Mouse (Mus musculus): ENCODE data around the gene Hmg20b. TPM values are rescaled to one million over a fixed set of nuclear protein-coding genes. Genes with fewer than 3 reads are reported as not detected.
A peak's percentile ranks its signal among the peaks of the same experiment; 100 is the strongest.

Gene Hmg20b
- polyA plus RNA-seq, 1 experiment from 2014 or later = 92.5 TPM

DNA sequence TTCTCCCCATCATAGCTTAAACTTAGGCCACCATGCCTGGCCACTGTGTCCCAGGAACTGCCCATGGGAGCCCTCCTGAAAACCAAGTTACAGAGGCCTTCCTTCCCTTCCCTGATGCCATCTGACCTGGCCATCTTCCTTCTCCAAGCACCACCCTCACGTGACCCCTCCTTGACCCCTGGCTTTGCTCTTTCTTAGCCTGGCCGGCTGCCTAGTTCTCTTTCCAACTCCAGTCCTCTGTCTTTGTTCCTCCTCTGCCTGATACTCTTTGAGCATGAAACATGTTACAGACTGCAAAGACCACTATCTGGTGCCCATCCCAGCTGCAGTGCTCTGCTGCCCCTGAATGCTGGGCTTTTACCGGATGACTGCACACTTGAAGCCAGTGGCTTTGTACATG is 39.1 kb upstream of the Hmg20b start:
- peaks cover 27% of the 10 kb centered on the region for H3K36me3 ChIP-seq
- H3K9me3 ChIP-seq = no peaks in the 10 kb centered on the region
- H3K27me3 ChIP-seq = no peaks in the 10 kb centered on the region
- peak overlapping the region; percentile 15; the same call in 1 of the 2 replicates for H3K9ac ChIP-seq
- whole genome bisulfite sequencing = 47% methylated on average over 3 of the region's 3 CpGs
- H3K27ac ChIP-seq = peak overlapping the region; percentile 9; the same call in 1 of the 2 replicates
- ATAC-seq (ENCODE audit: borderline replicate concordance, extremely low read depth, low FRiP score, low TSS enrichment) = no peak
- no peak overlapping the region for H3K4me3 ChIP-seq
- H3K4me1 ChIP-seq = peaks cover 43% of the 10 kb centered on the region
- H3K4me2 ChIP-seq = no peak overlapping the region

DNA sequence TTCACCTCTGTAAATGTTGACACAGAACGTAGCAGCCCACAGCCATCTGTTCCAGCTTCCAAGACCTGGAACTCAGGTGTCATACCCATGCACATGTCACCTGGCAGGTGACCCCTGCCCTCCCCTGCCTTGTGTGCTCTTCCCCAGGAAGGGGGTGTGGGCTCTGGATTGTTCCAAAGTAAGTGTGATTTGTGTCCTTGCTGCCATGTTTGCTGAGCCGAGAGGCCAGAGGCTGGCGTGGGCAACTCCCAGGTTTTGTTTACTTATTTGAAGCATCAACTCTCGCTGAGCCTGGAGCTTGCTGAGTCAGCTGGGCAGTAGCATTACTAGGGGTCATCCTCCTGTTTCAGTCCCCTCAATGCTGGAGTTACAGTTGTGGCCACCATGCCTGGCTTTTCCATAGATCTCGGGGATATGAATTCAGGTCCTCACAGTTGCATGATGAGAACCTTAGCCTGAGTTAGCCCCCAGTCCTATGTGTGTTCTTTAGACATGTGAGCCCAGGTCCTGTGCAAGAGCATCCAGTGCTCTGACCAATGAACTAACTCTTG is 38.3 kb upstream of the Hmg20b start, which contains the start of gene Gm48552:
Gene Gm48552 (plus strand): TSS at position 501 of the 551 bp plus-strand sequence.
- Histone ChIP-seq H3K27me3 (no peaks in the 10 kb centered on the region), H3K36me3 (peaks cover 27% of the 10 kb centered on the region), H3K4me1 (peaks cover 37% of the 10 kb centered on the region), H3K4me3 (no peak within 1 kb of the TSS), H3K9ac (peak within 1 kb of the TSS; percentile 15; the same call in 1 of the 2 replicates), H3K27ac (peak within 1 kb of the TSS; percentile 9; the same call in 1 of the 2 replicates), H3K4me2 (no peak within 1 kb of the TSS), H3K9me3 (no peaks in the 10 kb centered on the region)
- no peak for ATAC-seq (ENCODE audit: borderline replicate concordance, extremely low read depth, low FRiP score, low TSS enrichment)
- 44% methylated on average over 5 of the region's 5 CpGs for WGBS

DNA sequence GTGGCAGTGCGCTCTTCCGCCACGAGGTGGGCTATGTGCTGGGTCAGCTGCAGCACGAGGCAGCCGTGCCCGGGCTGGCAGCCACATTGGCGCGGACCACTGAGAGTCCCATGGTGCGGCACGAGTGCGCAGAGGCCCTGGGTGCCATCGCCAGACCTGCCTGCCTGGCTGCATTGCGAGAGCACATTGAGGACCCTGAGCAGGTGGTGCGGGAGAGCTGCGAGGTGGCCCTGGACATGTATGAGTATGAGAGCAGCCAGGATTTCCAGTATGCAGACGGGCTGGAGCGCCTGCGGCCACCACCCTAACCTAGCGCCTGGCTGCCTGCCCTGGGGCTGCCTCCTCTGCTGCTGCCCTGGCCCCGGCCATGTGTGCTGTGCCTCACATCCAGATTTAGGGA is 37.4 kb upstream of the Hmg20b start:
- Histone ChIP-seq H3K9ac (no peak overlapping the region), H3K4me1 (peaks cover 28% of the 10 kb centered on the region), H3K36me3 (peaks cover 27% of the 10 kb centered on the region), H3K4me3 (no peak overlapping the region), H3K27ac (no peak overlapping the region), H3K4me2 (no peak overlapping the region), H3K9me3 (no peaks in the 10 kb centered on the region), H3K27me3 (no peaks in the 10 kb centered on the region)
- ATAC-seq (ENCODE audit: borderline replicate concordance, extremely low read depth, low FRiP score, low TSS enrichment) = no peak
- 94% methylated on average over 20 of the region's 20 CpGs for WGBS

DNA sequence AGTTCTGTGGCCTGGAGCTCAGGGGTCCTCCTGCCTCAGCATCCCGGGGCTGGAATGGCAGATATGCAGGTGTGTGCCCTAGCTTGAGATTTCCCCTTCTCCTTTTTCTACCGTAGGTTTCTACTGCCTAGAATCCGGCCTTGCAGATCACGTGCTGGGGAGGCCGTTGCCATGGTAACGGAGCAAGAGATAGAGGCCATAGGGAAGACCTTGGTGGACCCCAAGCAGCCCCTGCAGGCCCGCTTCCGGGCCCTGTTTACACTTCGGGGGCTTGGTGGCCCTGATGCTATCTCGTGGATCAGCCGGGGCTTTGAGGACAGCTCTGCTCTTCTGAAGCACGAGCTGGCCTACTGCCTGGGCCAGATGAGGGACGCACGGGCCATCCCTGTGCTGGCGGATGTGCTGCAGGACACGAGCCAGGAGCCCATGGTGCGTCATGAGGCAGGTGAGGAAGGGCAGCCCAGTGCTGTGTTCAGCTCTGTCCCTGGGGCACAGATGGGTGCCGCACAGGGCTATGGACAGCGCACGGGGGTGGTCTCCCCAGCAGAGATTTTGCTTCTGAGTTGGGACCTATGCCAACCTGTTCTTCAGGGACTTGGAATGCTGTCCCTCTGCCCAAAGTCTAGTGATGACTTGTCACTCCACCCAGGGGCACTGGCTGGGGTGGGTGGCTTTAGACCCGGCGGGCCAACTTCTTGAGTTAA is 35.5 kb upstream of the Hmg20b start:
- WGBS = 66% methylated on average over 22 of the region's 22 CpGs
- H3K4me3 ChIP-seq = peak overlapping the region; percentile 97

GRCm38 (mm10) chr10:81384605-81384982 is 34.3 kb upstream of the Hmg20b start:
- ATAC-seq (ENCODE audit: borderline replicate concordance, extremely low read depth, low FRiP score, low TSS enrichment) = peak; percentile 11; the same call in 1 of the 2 replicates
- Histone ChIP-seq H3K4me2 (peak overlapping the region; percentile 87), H3K27ac (peak overlapping the region; percentile 73), H3K9ac (peak overlapping the region; percentile 84), H3K27me3 (no peaks in the 10 kb centered on the region), H3K36me3 (peaks cover 27% of the 10 kb centered on the region), H3K4me3 (peak overlapping the region; percentile 97), H3K4me1 (peaks cover 23% of the 10 kb centered on the region), H3K9me3 (no peaks in the 10 kb centered on the region)
- WGBS = under 1% methylated on average over 19 of the region's 19 CpGs

More for the DNA sequence above, 35.5 kb upstream of the Hmg20b start:
- H3K9ac ChIP-seq = peak overlapping the region; percentile 84; the same call in 1 of the 2 replicates
- H3K4me1 ChIP-seq = peaks cover 28% of the 10 kb centered on the region
- no peak overlapping the region for H3K27ac ChIP-seq
- ATAC-seq (ENCODE audit: borderline replicate concordance, extremely low read depth, low FRiP score, low TSS enrichment) = no peak
- no peaks in the 10 kb centered on the region for H3K27me3 ChIP-seq
- H3K4me2 ChIP-seq = peak overlapping the region; percentile 87
- peaks cover 27% of the 10 kb centered on the region for H3K36me3 ChIP-seq
- H3K9me3 ChIP-seq = no peaks in the 10 kb centered on the region

GRCm38 (mm10) chr10:81383802-81384604 is 33.7 kb upstream of the Hmg20b start, which contains the start of the genes Dohh and Gm48551:
Dohh (plus strand) TSS chr10:81384428.
Gm48551 (plus strand) TSS chr10:81384466.
- Histone ChIP-seq H3K27me3 (no peaks in the 10 kb centered on the region), H3K4me1 (peaks cover 23% of the 10 kb centered on the region), H3K4me3 (peak within 1 kb of the TSS; percentile 97), H3K9ac (peak within 1 kb of the TSS; percentile 84), H3K27ac (peak within 1 kb of the TSS; percentile 73), H3K9me3 (no peaks in the 10 kb centered on the region), H3K4me2 (peak within 1 kb of the TSS; percentile 87), H3K36me3 (peaks cover 27% of the 10 kb centered on the region)
- peak; percentile 94 for ATAC-seq (ENCODE audit: borderline replicate concordance, extremely low read depth, low FRiP score, low TSS enrichment)
- 8% methylated on average over 54 of the region's 54 CpGs for WGBS

- H3K9ac ChIP-seq = no peak overlapping the region
These were observed 31.8 kb upstream of the Hmg20b start for GRCm38 (mm10) chr10:81382039-81382438.

DNA sequence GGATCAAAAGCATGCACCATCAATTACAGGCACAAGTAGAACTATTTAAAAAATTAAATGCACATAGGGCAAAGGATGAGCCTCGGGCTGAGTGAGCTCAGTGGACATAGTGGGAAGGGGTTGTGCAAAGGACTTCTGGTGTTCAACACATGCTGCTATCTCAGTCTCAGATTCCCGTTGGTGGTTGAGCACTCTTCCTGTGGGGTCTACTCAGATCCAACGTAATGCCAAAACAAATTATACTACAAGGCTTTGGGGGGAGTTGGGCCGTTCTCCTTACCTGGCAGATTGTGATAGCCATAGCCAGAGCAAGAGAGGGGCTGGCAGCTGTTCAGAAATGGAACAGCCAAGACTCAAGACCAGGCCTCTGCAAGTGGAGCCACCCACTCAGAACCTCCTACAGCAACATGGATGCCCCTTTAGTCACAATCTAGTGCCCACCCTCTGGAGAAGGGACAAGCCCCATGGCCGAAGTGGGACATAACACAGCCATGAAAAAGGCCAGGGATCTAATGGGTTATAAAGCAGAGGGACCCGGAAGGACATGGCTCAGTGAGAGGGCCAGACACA is 29.6 kb upstream of the Hmg20b start:
- Histone ChIP-seq H3K4me1 (peaks cover 36% of the 10 kb centered on the region), H3K4me3 (no peak overlapping the region), H3K4me2 (no peak overlapping the region), H3K9ac (no peak overlapping the region), H3K27ac (no peak overlapping the region), H3K36me3 (peaks cover 7% of the 10 kb centered on the region; the same call in 1 of the 2 replicates), H3K27me3 (no peaks in the 10 kb centered on the region), H3K9me3 (no peaks in the 10 kb centered on the region)
- WGBS = 83% methylated on average over 6 of the region's 6 CpGs
- ATAC-seq (ENCODE audit: borderline replicate concordance, extremely low read depth, low FRiP score, low TSS enrichment) = no peak

More at GRCm38 (mm10) chr10:81382039-81382438, 31.8 kb upstream of the Hmg20b start:
- WGBS = 38% methylated on average over 5 of the region's 5 CpGs
- peaks cover 9% of the 10 kb centered on the region for H3K36me3 ChIP-seq
- no peak for ATAC-seq (ENCODE audit: borderline replicate concordance, extremely low read depth, low FRiP score, low TSS enrichment)
- H3K4me3 ChIP-seq = no peak overlapping the region
- H3K4me2 ChIP-seq = no peak overlapping the region
- H3K9me3 ChIP-seq = no peaks in the 10 kb centered on the region
- peak overlapping the region; percentile 48 for H3K27ac ChIP-seq
- H3K4me1 ChIP-seq = peaks cover 31% of the 10 kb centered on the region
- H3K27me3 ChIP-seq = no peaks in the 10 kb centered on the region

GRCm38 (mm10) chr10:81379183-81379553 is 28.9 kb upstream of the Hmg20b start:
- no peaks in the 10 kb centered on the region for H3K27me3 ChIP-seq
- H3K4me3 ChIP-seq = peak overlapping the region; percentile 50
- no peak for ATAC-seq (ENCODE audit: borderline replicate concordance, extremely low read depth, low FRiP score, low TSS enrichment)
- H3K9me3 ChIP-seq = no peaks in the 10 kb centered on the region
- H3K4me2 ChIP-seq = peak overlapping the region; percentile 59
- H3K4me1 ChIP-seq = peaks cover 33% of the 10 kb centered on the region
- H3K27ac ChIP-seq = peak overlapping the region; percentile 73
- H3K36me3 ChIP-seq = peaks cover 10% of the 10 kb centered on the region
- WGBS = 61% methylated on average over 3 of the region's 3 CpGs
- H3K9ac ChIP-seq = peak overlapping the region; percentile 50

- H3K9me3 ChIP-seq = no peaks in the 10 kb centered on the region
- WGBS = under 1% methylated on average over 45 of the region's 46 CpGs
- peak overlapping the region; percentile 71 for H3K4me3 ChIP-seq
- H3K27ac ChIP-seq = peak overlapping the region; percentile 73
- H3K4me1 ChIP-seq = peaks cover 33% of the 10 kb centered on the region
- ATAC-seq (ENCODE audit: borderline replicate concordance, extremely low read depth, low FRiP score, low TSS enrichment) = peak; percentile 95
- H3K27me3 ChIP-seq = no peaks in the 10 kb centered on the region
- H3K4me2 ChIP-seq = peak overlapping the region; percentile 80
- peak overlapping the region; percentile 50 for H3K9ac ChIP-seq
- peaks cover 15% of the 10 kb centered on the region for H3K36me3 ChIP-seq
These were observed 28.4 kb upstream of the Hmg20b start for GRCm38 (mm10) chr10:81378553-81379182.

Measured in lung, embryonic 15.5 days (tissue).